Mouse (Mus musculus): Measurements from ENCODE around the gene Abca8b. TPM values are rescaled to one million over a fixed set of nuclear protein-coding genes. Genes with fewer than 3 reads are reported as not detected.

The Abca8b gene
- polyA plus RNA-seq, 1 experiment from 2014 or later, result 0.90 TPM

DNA sequence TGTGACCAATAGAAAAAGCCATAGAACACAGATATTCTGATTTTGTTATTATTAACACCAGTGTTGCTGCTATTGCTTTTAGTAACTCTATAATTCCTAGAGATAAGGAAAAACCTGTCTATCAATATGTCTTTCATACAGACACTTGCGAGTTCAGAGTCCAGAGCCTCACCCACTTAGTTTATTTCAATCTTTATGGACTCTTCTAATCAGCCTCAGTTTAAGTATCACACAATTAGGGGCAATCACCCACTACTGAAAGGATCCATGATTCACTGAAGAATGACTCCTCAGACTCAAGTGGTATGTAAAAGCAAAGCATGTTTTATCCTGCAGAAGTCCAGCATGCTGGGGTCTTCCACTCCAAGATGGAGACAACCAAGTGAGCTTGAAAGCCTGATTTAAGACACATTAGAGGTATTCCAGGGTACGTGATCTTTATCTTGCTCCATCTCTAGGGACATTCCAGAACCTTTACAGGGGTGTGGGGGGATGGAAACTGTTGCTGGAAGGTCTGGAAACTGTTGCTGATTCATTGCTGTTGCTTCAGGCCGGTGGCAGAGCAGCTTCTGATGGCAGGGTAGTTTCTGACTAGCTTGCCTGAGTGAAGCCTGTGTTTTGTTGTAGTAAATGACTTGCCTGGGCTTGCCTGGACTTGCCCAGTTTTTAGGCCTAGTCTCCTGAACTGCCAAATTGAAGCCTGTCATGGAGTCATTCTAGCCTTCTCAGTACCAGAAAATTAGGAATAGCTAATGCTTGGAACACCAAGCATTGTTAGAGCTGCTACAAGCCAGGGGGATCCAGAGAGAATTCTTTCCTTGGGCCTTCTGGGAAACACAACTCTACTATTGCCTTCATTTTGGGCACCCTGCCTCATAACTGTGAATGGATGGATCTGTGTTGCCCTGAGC lies 101.5 kb downstream of the Abca8b start:
- no peaks in the 10 kb centered on the region for H3K36me3 ChIP-seq
- no peak overlapping the region for H3K9ac ChIP-seq
- no peak for ATAC-seq (ENCODE audit: insufficient number of reproducible peaks, insufficient read depth, low FRiP score, low TSS enrichment)
- WGBS, result 71% methylated on average over 3 of the region's 3 CpGs
- no peaks in the 10 kb centered on the region for H3K9me3 ChIP-seq
- peaks cover 3% of the 10 kb centered on the region; the same call in 1 of the 2 replicates for H3K4me1 ChIP-seq
- H3K27me3 ChIP-seq, result no peaks in the 10 kb centered on the region
- no peak overlapping the region for H3K27ac ChIP-seq
- no peak overlapping the region for H3K4me3 ChIP-seq
- H3K4me2 ChIP-seq (replicated peaks), result no peak overlapping the region

DNA sequence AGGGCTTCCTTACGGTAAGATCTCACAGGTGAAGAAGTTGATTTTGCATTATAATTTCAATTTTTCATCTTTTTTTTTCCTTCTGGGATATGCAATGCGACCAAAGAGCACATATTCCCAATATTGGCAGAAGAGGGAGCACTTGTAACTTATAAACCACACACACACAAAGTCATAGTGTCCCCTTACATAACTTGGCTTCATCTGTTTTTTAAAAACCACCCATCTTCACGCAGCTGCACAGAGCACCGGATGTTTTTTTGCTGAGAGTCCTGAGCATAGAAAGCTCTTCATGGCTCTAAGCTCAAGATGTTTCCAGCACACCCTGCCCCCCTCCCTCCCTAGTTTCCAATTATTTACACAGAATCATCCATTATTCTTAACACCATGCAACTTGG lies 103.7 kb downstream of the Abca8b start:
- no peak for ATAC-seq (ENCODE audit: insufficient number of reproducible peaks, insufficient read depth, low FRiP score, low TSS enrichment)
- H3K4me2 ChIP-seq (replicated peaks), result no peak overlapping the region
- H3K27ac ChIP-seq, result no peak overlapping the region
- H3K9me3 ChIP-seq, result no peaks in the 10 kb centered on the region
- H3K9ac ChIP-seq, result no peak overlapping the region
- no peak overlapping the region for H3K4me3 ChIP-seq
- no peaks in the 10 kb centered on the region for H3K27me3 ChIP-seq
- peaks cover 3% of the 10 kb centered on the region; the same call in 1 of the 2 replicates for H3K4me1 ChIP-seq
- 51% methylated on average over 4 of the region's 4 CpGs for WGBS
- H3K36me3 ChIP-seq, result no peaks in the 10 kb centered on the region

DNA sequence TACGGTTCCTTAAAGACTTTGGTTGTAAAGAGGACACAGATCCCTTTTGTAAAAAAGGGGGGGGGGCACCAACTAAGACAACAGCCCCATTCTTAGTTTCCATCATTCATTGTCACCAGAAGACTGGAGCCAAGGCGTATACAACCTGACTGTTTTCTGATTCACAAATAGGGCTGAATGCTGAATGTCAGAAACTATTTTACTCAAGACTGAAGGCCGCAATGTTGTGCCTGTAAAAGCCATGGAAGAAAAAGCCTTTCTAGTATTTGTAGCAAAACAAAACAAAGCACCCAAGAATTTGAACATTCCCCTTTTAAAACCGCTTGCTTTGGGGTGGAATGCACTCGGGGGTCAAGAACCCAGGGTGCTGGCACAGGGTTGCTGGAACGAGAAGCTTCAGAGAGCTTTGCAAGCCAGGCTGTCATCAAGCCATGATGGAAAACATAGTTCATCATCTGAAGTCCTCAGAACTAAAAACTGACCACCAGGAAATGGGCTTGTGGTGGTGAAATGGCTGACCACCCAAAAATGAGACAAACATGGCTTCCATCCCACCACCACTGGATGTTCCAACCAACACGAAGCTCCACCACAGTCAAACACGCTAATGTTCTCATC lies 104.2 kb downstream of the Abca8b start:
- H3K27ac ChIP-seq, result no peak overlapping the region
- no peak overlapping the region for H3K9ac ChIP-seq
- no peaks in the 10 kb centered on the region for H3K9me3 ChIP-seq
- 83% methylated on average over 8 of the region's 8 CpGs for WGBS
- no peaks in the 10 kb centered on the region for H3K36me3 ChIP-seq
- H3K4me1 ChIP-seq, result peaks cover 3% of the 10 kb centered on the region; the same call in 1 of the 2 replicates
- no peaks in the 10 kb centered on the region for H3K27me3 ChIP-seq
- no peak for ATAC-seq (ENCODE audit: insufficient number of reproducible peaks, insufficient read depth, low FRiP score, low TSS enrichment)
- no peak overlapping the region for H3K4me3 ChIP-seq
- no peak overlapping the region for H3K4me2 ChIP-seq (replicated peaks)

DNA sequence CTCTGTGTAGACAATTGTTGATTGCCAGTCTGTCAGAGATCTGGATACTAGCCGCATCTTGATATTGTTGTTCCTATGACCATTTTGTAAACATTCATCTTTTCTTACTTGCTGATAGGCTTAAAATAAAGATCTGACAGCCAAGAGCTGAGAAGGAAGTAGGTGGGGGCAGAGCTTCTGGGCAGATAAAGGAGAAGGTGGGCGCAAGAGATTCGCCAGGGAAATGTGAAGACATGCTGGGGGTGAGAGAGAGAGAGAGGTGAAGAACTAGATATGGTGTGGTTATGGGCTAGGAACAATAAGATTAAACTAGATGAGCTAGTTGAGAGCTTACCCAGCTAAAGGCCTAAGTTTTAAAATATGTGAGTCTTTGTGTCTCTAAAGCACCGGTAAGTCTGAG lies 106.0 kb downstream of the Abca8b start:
- no peaks in the 10 kb centered on the region for H3K9me3 ChIP-seq
- no peaks in the 10 kb centered on the region for H3K4me1 ChIP-seq
- H3K27me3 ChIP-seq, result no peaks in the 10 kb centered on the region
- 87% methylated on average over 4 of the region's 4 CpGs for WGBS
- no peak for ATAC-seq (ENCODE audit: insufficient number of reproducible peaks, insufficient read depth, low FRiP score, low TSS enrichment)
- H3K9ac ChIP-seq, result no peak overlapping the region
- H3K4me3 ChIP-seq, result no peak overlapping the region
- H3K36me3 ChIP-seq, result no peaks in the 10 kb centered on the region
- no peak overlapping the region for H3K27ac ChIP-seq
- H3K4me2 ChIP-seq (replicated peaks), result no peak overlapping the region

DNA sequence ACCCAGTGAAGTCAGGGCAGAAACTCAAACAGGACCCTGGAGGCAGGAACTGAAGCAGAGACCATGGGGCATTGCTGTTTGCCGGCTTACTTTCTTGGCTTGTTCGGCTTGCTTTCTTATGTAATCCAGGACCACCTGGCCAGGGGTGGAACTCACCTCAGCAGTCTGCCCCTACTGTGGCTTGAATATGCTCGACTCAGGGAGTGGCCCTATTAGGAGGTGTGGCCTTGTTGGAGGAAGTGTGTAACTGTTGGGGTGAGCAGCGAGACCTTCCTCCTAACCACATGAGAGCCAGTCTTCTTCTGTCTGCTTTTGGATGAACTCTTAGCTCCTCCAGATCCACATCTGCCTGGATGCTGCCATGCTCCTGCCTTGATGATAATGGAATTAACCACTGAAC lies 108.9 kb downstream of the Abca8b start:
- no peak overlapping the region for H3K27ac ChIP-seq
- no peak for ATAC-seq (ENCODE audit: insufficient number of reproducible peaks, insufficient read depth, low FRiP score, low TSS enrichment)
- no peaks in the 10 kb centered on the region for H3K4me1 ChIP-seq
- no peak overlapping the region for H3K4me3 ChIP-seq
- no peaks in the 10 kb centered on the region for H3K36me3 ChIP-seq
- no peaks in the 10 kb centered on the region for H3K9me3 ChIP-seq
- H3K9ac ChIP-seq, result no peak overlapping the region
- WGBS, result 94% methylated on average over 4 of the region's 4 CpGs
- no peak overlapping the region for H3K4me2 ChIP-seq (replicated peaks)
- H3K27me3 ChIP-seq, result no peaks in the 10 kb centered on the region

DNA sequence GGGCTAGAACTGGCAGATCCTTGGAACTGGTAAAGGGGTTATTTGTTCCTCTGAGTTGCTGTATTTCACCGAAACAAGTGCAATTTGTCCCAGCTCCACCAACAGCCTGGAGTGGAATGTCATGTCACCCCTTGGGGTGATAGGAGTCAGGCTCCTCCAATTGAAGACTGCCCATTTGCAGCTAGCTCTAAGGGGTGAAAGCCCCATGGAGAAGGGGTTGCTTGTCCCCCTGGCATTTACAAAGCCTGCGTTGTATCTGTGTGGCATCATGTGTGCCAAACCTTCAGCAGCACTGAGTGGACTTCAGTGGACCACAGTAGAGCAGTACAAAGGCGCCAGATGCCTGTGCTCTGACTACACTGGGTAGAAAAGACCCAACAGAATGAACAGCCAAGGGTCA lies 110.1 kb downstream of the Abca8b start:
- no peak overlapping the region for H3K4me2 ChIP-seq (replicated peaks)
- no peaks in the 10 kb centered on the region for H3K27me3 ChIP-seq
- H3K4me1 ChIP-seq, result no peaks in the 10 kb centered on the region
- H3K36me3 ChIP-seq, result no peaks in the 10 kb centered on the region
- 74% methylated on average over 3 of the region's 3 CpGs for WGBS
- no peaks in the 10 kb centered on the region for H3K9me3 ChIP-seq
- H3K9ac ChIP-seq, result no peak overlapping the region
- H3K4me3 ChIP-seq, result no peak overlapping the region
- no peak for ATAC-seq (ENCODE audit: insufficient number of reproducible peaks, insufficient read depth, low FRiP score, low TSS enrichment)
- H3K27ac ChIP-seq, result no peak overlapping the region

DNA sequence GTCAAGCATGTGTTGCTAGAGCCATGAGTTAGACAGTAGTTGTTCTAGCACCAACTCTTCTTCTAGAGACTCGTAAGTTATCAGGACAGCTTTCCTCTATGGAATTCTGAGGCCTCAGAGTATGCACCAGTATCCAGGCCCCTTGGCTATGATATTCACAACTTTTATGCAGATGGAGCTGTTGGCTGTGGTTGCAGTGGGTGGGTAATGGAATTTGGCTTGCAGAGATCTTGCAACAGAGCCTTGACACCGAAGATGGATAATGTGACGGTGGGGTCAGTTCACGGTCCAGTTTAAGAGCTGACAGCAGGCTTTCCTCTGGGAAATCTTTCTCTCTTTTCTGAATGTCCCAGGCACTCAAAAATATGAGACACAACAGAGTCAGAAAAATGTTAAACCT lies 110.8 kb downstream of the Abca8b start:
- Histone ChIP-seq H3K4me1 (no peaks in the 10 kb centered on the region), H3K9me3 (no peaks in the 10 kb centered on the region), H3K27ac (no peak overlapping the region), H3K36me3 (no peaks in the 10 kb centered on the region), H3K4me3 (no peak overlapping the region), H3K4me2 (replicated peaks) (no peak overlapping the region), H3K9ac (no peak overlapping the region), H3K27me3 (no peaks in the 10 kb centered on the region)
- 70% methylated on average over 4 of the region's 4 CpGs for WGBS
- no peak for ATAC-seq (ENCODE audit: insufficient number of reproducible peaks, insufficient read depth, low FRiP score, low TSS enrichment)

DNA sequence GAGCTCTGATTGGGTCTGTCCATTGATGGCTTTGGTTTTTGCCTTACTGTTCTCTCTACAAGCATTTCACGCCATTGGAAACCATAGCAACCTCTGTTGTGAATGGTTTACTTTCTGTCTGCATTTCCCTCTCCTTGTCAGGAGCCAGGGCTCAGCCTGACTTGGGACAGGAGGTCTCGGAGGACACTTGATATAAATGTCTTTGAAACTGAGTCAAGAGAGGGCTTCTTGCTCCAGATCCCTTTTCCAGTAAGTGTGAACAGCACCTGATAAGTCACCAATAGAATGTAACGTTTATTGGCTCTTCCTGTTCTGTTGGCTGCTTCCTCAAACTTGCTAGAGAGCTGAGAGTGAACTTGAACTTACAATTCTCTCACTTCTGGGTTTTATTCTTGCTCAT lies 111.5 kb downstream of the Abca8b start:
- no peak overlapping the region for H3K4me2 ChIP-seq (replicated peaks)
- no peaks in the 10 kb centered on the region for H3K36me3 ChIP-seq
- ATAC-seq (ENCODE audit: insufficient number of reproducible peaks, insufficient read depth, low FRiP score, low TSS enrichment), result no peak
- H3K27ac ChIP-seq, result no peak overlapping the region
- H3K9me3 ChIP-seq, result no peaks in the 10 kb centered on the region
- H3K9ac ChIP-seq, result no peak overlapping the region
- no peaks in the 10 kb centered on the region for H3K27me3 ChIP-seq
- H3K4me1 ChIP-seq, result no peaks in the 10 kb centered on the region
- WGBS, result 64% methylated on average over 3 of the region's 3 CpGs
- H3K4me3 ChIP-seq, result no peak overlapping the region

Other genes with a start within 250 kb of the Abca8b start
- gene 1700012B07Rik, start 167.8 kb downstream of the Abca8b start, polyA plus RNA-seq (2016; fragmentation: Nextera tagmentation; extraction: Ambion mirVana), result not detected in 2 replicates
- gene Abca8a, start 100.1 kb upstream of the Abca8b start, polyA plus RNA-seq (2016; fragmentation: Nextera tagmentation; extraction: Ambion mirVana), result 0.27 and 1.5 TPM in 2 replicates
- 3.2 and 4.2 TPM in 2 replicates for gene Abca9, start 172.4 kb upstream of the Abca8b start, polyA plus RNA-seq (2016; fragmentation: Nextera tagmentation; extraction: Ambion mirVana)

Data from embryonic facial prominence, embryonic 12.5 days (tissue).